9 mouse cellular contexts compared by ENCODE assay signal in the genomic region with DNA sequence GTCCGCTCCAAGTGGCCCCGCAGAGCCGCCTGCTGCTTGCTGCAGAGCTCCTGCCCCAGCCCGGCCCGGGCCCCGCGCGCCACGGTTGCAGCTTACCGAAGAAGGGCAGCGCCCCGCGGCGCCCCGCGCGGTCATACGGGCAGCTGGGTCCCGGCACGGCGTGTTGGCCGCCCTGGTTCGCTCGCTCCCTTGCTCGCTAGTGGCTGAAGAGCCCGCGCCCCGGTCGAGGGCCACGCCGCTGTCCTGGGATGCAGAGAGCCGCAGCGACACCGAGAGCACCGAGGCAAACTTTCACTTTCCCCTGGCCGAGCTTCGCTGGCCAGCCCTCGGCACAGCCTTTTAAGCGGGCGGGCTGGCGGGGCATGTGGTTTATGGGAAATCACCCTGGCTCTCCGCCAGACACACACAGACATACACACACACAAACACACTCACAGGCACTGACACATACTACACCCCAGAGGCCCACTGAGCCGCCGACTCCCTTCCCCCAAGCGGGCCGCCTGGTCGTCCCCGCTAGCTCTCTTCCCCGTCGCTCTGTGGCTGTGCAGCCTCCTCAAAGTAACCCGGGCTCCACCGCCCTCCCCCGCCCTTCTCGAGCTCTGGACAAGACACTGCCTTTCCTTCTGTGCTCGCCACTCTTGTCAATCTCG. TPM values are rescaled to one million over a fixed set of nuclear protein-coding genes. Genes with fewer than 3 reads are reported as not detected.
DNase-seq lines count a peak whose midpoint lies in the region; ATAC-seq lines count a peak whose summit lies in the region.
"Had no signal": no experiment of that assay in that cellular context is flagged by ENCODE, and none has a peak within 500 bp of the region (broad histone marks: within the 10 kb centered on the region; RNA-seq: fewer than 3 reads in every experiment).

Gene Csf1 (minus strand): TSS at position 541 of the 653 bp plus-strand sequence.

- DNase-seq in 3134 (ENCODE audit: extremely low read depth, insufficient read length, low spot score) (peak; percentile 97), liver (peak; percentile 65)
- peak; percentile 82 for DNase-seq in adrenal gland, postnatal 25 days
- peak; percentile 90 for DNase-seq in embryonic facial prominence, embryonic 14.5 days (ENCODE audit: low spot score)
- DNase-seq in heart, embryonic 10.5 days (ENCODE audit: low spot score) = peak; percentile 91
- peak; percentile 70 to 71 for DNase-seq in spleen, postnatal 36 days (ENCODE audit: low spot score in 2 of 2)

- WGBS in embryonic facial prominence, embryonic 14.5 days = 0% methylated on average over 28 of the region's 56 CpGs
- WGBS in heart, embryonic 10.5 days = under 1% methylated on average over 56 of the region's 56 CpGs
- under 1% methylated on average over 54 of the region's 56 CpGs for WGBS in kidney, embryonic 15.5 days

- peak within 1 kb of the TSS; percentile 83 for H3K27ac ChIP-seq in embryonic facial prominence, embryonic 14.5 days (replicated peaks; ENCODE audit: low read depth, low read length)
- H3K27ac ChIP-seq in heart, embryonic 10.5 days = peak within 1 kb of the TSS; percentile 96
- H3K27ac ChIP-seq in kidney, embryonic 15.5 days = peak within 1 kb of the TSS; percentile 88

- H3K9me3 ChIP-seq in embryonic facial prominence, embryonic 14.5 days (ENCODE audit: control insufficient read depth, low read length) = no peaks in the 10 kb centered on the region
- no peaks in the 10 kb centered on the region for H3K9me3 ChIP-seq in heart, embryonic 10.5 days
- no peaks in the 10 kb centered on the region for H3K9me3 ChIP-seq in kidney, embryonic 15.5 days (replicated peaks)
- H3K9me3 ChIP-seq: G1E had no signal

- peaks cover 14% of the 10 kb centered on the region for H3K4me1 ChIP-seq in embryonic facial prominence, embryonic 14.5 days (ENCODE audit: control insufficient read depth, insufficient read depth, low read length)
- peaks cover 36% of the 10 kb centered on the region for H3K4me1 ChIP-seq in heart, embryonic 10.5 days
- peaks cover 29% of the 10 kb centered on the region for H3K4me1 ChIP-seq in kidney, embryonic 15.5 days

- peak within 1 kb of the TSS; percentile 93 for H3K9ac ChIP-seq in embryonic facial prominence, embryonic 14.5 days (ENCODE audit: low read depth, low read length)
- peak within 1 kb of the TSS; percentile 83 for H3K9ac ChIP-seq in kidney, embryonic 15.5 days

- H3K4me3 ChIP-seq in embryonic facial prominence, embryonic 14.5 days (ENCODE audit: low read depth, low read length) = peak within 1 kb of the TSS; percentile 81
- peak within 1 kb of the TSS; percentile 78 for H3K4me3 ChIP-seq in heart, embryonic 10.5 days
- H3K4me3 ChIP-seq in kidney, embryonic 15.5 days (replicated peaks) = peak within 1 kb of the TSS; percentile 64

- H3K27me3 ChIP-seq in embryonic facial prominence, embryonic 14.5 days (replicated peaks; ENCODE audit: control insufficient read depth, insufficient read depth, low read length) = 0 out of 2 replicates have a peak, but pooled peaks cover 2% of the 10 kb centered on the region
- H3K27me3 ChIP-seq in heart, embryonic 10.5 days (ENCODE audit: insufficient read depth, poor library complexity, severe bottlenecking) = peaks cover 19% of the 10 kb centered on the region; the same call in 1 of the 2 replicates
- peaks cover 8% of the 10 kb centered on the region; the same call in 1 of the 2 replicates for H3K27me3 ChIP-seq in kidney, embryonic 15.5 days

- H3K36me3 ChIP-seq in embryonic facial prominence, embryonic 14.5 days (ENCODE audit: control insufficient read depth, insufficient read depth, low read length) = peaks cover 10% of the 10 kb centered on the region; the same call in 1 of the 2 replicates
- peaks cover 14% of the 10 kb centered on the region; the same call in 1 of the 2 replicates for H3K36me3 ChIP-seq in heart, embryonic 10.5 days
- H3K36me3 ChIP-seq in kidney, embryonic 15.5 days = peaks cover 3% of the 10 kb centered on the region; the same call in 1 of the 2 replicates
- H3K36me3 ChIP-seq: G1E had no signal

- ATAC-seq in embryonic facial prominence, embryonic 14.5 days (ENCODE audit: low read depth) = peak; percentile 83
- ATAC-seq in kidney, embryonic 15.5 days (replicated peaks; ENCODE audit: low FRiP score) = peak; percentile 89
- peak; percentile 67 for ATAC-seq in monocyte, adult 5-6 weeks (replicated peaks; ENCODE audit: insufficient number of reproducible peaks, low FRiP score, low TSS enrichment, poor library complexity, severe bottlenecking)

- H3K4me2 ChIP-seq in embryonic facial prominence, embryonic 14.5 days (ENCODE audit: low read depth, low read length) = peak within 1 kb of the TSS; percentile 92
- H3K4me2 ChIP-seq in kidney, embryonic 15.5 days = peak within 1 kb of the TSS; percentile 85

RNA-seq across cellular contexts. Expression of gene Csf1, which starts in this region (rescaled TPM):
- 14.7 and 15.1 TPM in 2 replicates for total RNA-seq in adrenal gland, postnatal 25 days (2021)
- polyA plus RNA-seq in embryonic facial prominence, embryonic 14.5 days (2014; fragmentation: Nextera tagmentation; extraction: Ambion mirVana) = 18.1 and 21.4 TPM in 2 replicates
- 10.4 and 11.3 TPM in 2 replicates for polyA plus RNA-seq in heart, embryonic 10.5 days (2016; fragmentation: Nextera tagmentation; extraction: Ambion mirVana)
- polyA plus RNA-seq in kidney, embryonic 15.5 days (2015; fragmentation: Nextera tagmentation; extraction: Ambion mirVana) = 9.3 and 10.3 TPM in 2 replicates
- 18.1 to 110 TPM (median 76.3 TPM) in 3 replicates for total RNA-seq in monocyte, adult 5-6 weeks (2017)

Comparison
In these comparisons a context has a peak if more than half of its experiments do, and no peak if none do; other contexts are left out.
1. Peak in every context shown above with its lines: DNase-seq, ATAC-seq, H3K4me3 ChIP-seq and H3K27ac ChIP-seq.